In genomic region chr11:69429313-69429712, GRCm38 (mm10) we compare ENCODE assay signal across 9 mouse cellular contexts. TPM values are rescaled to one million over a fixed set of nuclear protein-coding genes. Genes with fewer than 3 reads are reported as not detected.
DNase-seq lines count a peak whose midpoint lies in the region; TF ChIP-seq lines count a peak whose summit lies in the region.
"Had no signal": no experiment of that assay in that cellular context is flagged by ENCODE, and none has a peak within 500 bp of the region (broad histone marks: within the 10 kb centered on the region; RNA-seq: fewer than 3 reads in every experiment).

No protein-coding gene starts in this region.

- TF ChIP-seq CTCF in bone marrow macrophage, adult 2 months (IDR thresholded peaks at IDR 0.05; ENCODE audit: low read depth, low read length) = no peak

- peaks cover 15% of the 10 kb centered on the region for H3K4me1 ChIP-seq in bone marrow macrophage, adult 2 months (ENCODE audit: control insufficient read depth, insufficient read depth, low read length)

- no peak for TF ChIP-seq POLR2A in bone marrow macrophage, adult 2 months (IDR thresholded peaks at IDR 0.05; ENCODE audit: borderline replicate concordance, low read depth, low read length)

- peak; percentile 14 for DNase-seq in kidney, adult 18-20 months
- no peak for DNase-seq in kidney, adult 11 months
- peak; percentile 14 for DNase-seq in 416B (ENCODE audit: low read depth)
- peak; percentile 44 to 54 for DNase-seq in kidney, postnatal 36 days
- no peak for DNase-seq in frontal cortex, postnatal 25 days (ENCODE audit: low spot score in 2 of 2)
- no peak for DNase-seq in ovary, postnatal 14 days (ENCODE audit: low spot score)
- DNase-seq: right cerebral cortex, adult 18-20 months had no signal

- peak overlapping the region; percentile 29; the same call in 1 of the 2 replicates for H3K27ac ChIP-seq in bone marrow macrophage, adult 2 months (ENCODE audit: insufficient read depth, low read depth, low read length)
- H3K27ac ChIP-seq: forebrain, embryonic 10.5 days had no signal

- no peak overlapping the region for H3K4me3 ChIP-seq in bone marrow macrophage, adult 2 months (ENCODE audit: insufficient read depth, low read length)
- H3K4me3 ChIP-seq: forebrain, embryonic 10.5 days had no signal

RNA-seq across cellular contexts. Expression of gene Kdm6b, which starts 15.8 kb away (rescaled TPM):
- 8.1 and 9.3 TPM in 2 replicates for polyA plus RNA-seq in bone marrow macrophage, adult 2 months (2012; ENCODE audit: insufficient read depth, insufficient read length, missing spikeins)

RNA-seq across cellular contexts. Expression of gene Tmem88, which starts 31.3 kb away (rescaled TPM):
- polyA plus RNA-seq in bone marrow macrophage, adult 2 months (2012; ENCODE audit: insufficient read depth, insufficient read length, missing spikeins) = not detected in 2 replicates

RNA-seq across cellular contexts. Expression of gene Cyb5d1, which starts 33.9 kb away (rescaled TPM):
- polyA plus RNA-seq in bone marrow macrophage, adult 2 months (2012; ENCODE audit: insufficient read depth, insufficient read length, missing spikeins) = 22.5 and 23.2 TPM in 2 replicates

RNA-seq across cellular contexts. Expression of gene Naa38, which starts 34.0 kb away (rescaled TPM):
- polyA plus RNA-seq in bone marrow macrophage, adult 2 months (2012; ENCODE audit: insufficient read depth, insufficient read length, missing spikeins) = 69.8 and 73.7 TPM in 2 replicates

Comparison
In these comparisons a context has a peak if more than half of its experiments do, and no peak if none do; other contexts are left out.
1. DNase-seq: peak in kidney, adult 18-20 months (single experiment), 416B (single experiment) and kidney, postnatal 36 days (2 of 2); none in kidney, adult 11 months (single experiment), frontal cortex, postnatal 25 days (0 of 2) and ovary, postnatal 14 days (single experiment).